Mouse (Mus musculus) heart, embryonic 15.5 days (tissue): Measurements from ENCODE around the gene Speer4b. TPM values are rescaled to one million over a fixed set of nuclear protein-coding genes. Genes with fewer than 3 reads are reported as not detected.
"Not testable (repeated sequence)": the region's sequence is repeated elsewhere in the genome, so short reads cannot be mapped to it uniquely, and the experiment has no call there.

Source experiments
- ATAC-seq: fragments of 200-750 bp; cut with Nextera tagmentation; replicated peaks from 2 replicates; pipeline ENCODE4 v1.8.0; 2017; ENCODE audit warnings: low read depth, moderate TSS enrichment; ENCODE audit not compliant: insufficient number of reproducible peaks, insufficient read depth, low FRiP score
- H3K27ac ChIP-seq: fragments of 300-500 bp; sonication (generic); 2 replicates; pipeline ENCODE4 v1.5.1; 2015; ENCODE audit warnings: mild to moderate bottlenecking, inconsistent platforms
- H3K27me3 ChIP-seq: fragments of 300-500 bp; sonication (generic); 2 replicates; pipeline ENCODE4 v1.6.1; 2015; ENCODE audit warnings: inconsistent platforms
- H3K36me3 ChIP-seq: fragments of 300-500 bp; sonication (generic); 2 replicates; pipeline ENCODE4 v1.6.1; 2015; ENCODE audit warnings: mild to moderate bottlenecking, inconsistent platforms
- H3K4me1 ChIP-seq: fragments of 300-500 bp; sonication (generic); replicated peaks from 2 replicates; pipeline ENCODE4 v1.6.1; 2015; ENCODE audit warnings: inconsistent platforms
- H3K4me2 ChIP-seq: fragments of 300-500 bp; sonication (generic); 2 replicates; pipeline ENCODE4 v1.6.1; 2015; ENCODE audit warnings: inconsistent platforms, mild to moderate bottlenecking, moderate library complexity
- H3K4me3 ChIP-seq: fragments of 300-500 bp; sonication (generic); 2 replicates; pipeline ENCODE4 v1.5.1; 2015; ENCODE audit warnings: mild to moderate bottlenecking, inconsistent platforms
- H3K9ac ChIP-seq: fragments of 300-500 bp; sonication (generic); 2 replicates; pipeline ENCODE4 v1.6.1; 2015; ENCODE audit warnings: mild to moderate bottlenecking, inconsistent platforms
- H3K9me3 ChIP-seq: fragments of 300-500 bp; sonication (generic); replicated peaks from 2 replicates; pipeline ENCODE4 v1.6.1; 2016; ENCODE audit warnings: inconsistent platforms
- WGBS: fragments of 180-500 bp; shearing (Covaris S2); methylation state at CpG from one replicate; pipeline ENCODE4 v1.1.7; 2015; ENCODE audit warnings: mixed read lengths; 5-methylcytosine and 5-hydroxymethylcytosine counted together
- polyA plus RNA-seq: library from polyadenylated mRNA; unstranded; fragments of >200 nt; fragmentation: Nextera tagmentation; extraction: Ambion mirVana; gene quantifications from 2 replicates; pipeline ENCODE4 v1.2.1, GENCODE M21; 2015

The Speer4b gene
- not detected in 2 replicates for polyA plus RNA-seq

GRCm38 (mm10) chr5:27501338-27501737 is at the start of gene Speer4b:
Gene Speer4b, minus strand, starts transcription at chr5:27501438.
- not testable (repeated sequence) for H3K36me3 ChIP-seq, H3K4me1 ChIP-seq, ATAC-seq, H3K4me3 ChIP-seq, H3K27me3 ChIP-seq, H3K9ac ChIP-seq, H3K9me3 ChIP-seq, H3K27ac ChIP-seq, H3K4me2 ChIP-seq
- 54% methylated on average over 1 of the region's 1 CpGs for WGBS

- no peaks in the 10 kb centered on the region for H3K27me3 ChIP-seq
- WGBS: 69% methylated on average over 4 of the region's 4 CpGs
- no peak overlapping the region for H3K27ac ChIP-seq
- no peak for ATAC-seq
- no peaks in the 10 kb centered on the region for H3K4me1 ChIP-seq
- no peaks in the 10 kb centered on the region for H3K36me3 ChIP-seq
- H3K9me3 ChIP-seq: no peaks in the 10 kb centered on the region
- no peak overlapping the region for H3K4me2 ChIP-seq
- H3K4me3 ChIP-seq: no peak overlapping the region
- H3K9ac ChIP-seq: no peak overlapping the region
These were observed 48.1 kb upstream of the Speer4b start for GRCm38 (mm10) chr5:27549291-27549690.

- Histone ChIP-seq H3K27me3 (no peaks in the 10 kb centered on the region), H3K9me3 (no peaks in the 10 kb centered on the region), H3K9ac (no peak overlapping the region), H3K4me2 (no peak overlapping the region), H3K4me3 (no peak overlapping the region), H3K36me3 (no peaks in the 10 kb centered on the region), H3K4me1 (no peaks in the 10 kb centered on the region), H3K27ac (no peak overlapping the region)
- ATAC-seq: no peak
- 12% methylated on average over 2 of the region's 2 CpGs for WGBS
These were observed 43.6 kb upstream of the Speer4b start for GRCm38 (mm10) chr5:27544816-27545270.

- Histone ChIP-seq H3K27ac (no peak overlapping the region), H3K4me3 (no peak overlapping the region), H3K27me3 (no peaks in the 10 kb centered on the region), H3K4me2 (no peak overlapping the region), H3K4me1 (no peaks in the 10 kb centered on the region), H3K36me3 (no peaks in the 10 kb centered on the region), H3K9me3 (no peaks in the 10 kb centered on the region), H3K9ac (no peak overlapping the region)
- 71% methylated on average over 1 of the region's 1 CpGs for WGBS
- ATAC-seq: no peak
These were observed 25.7 kb upstream of the Speer4b start for GRCm38 (mm10) chr5:27526906-27527305.

GRCm38 (mm10) chr5:27518716-27519115 is 17.5 kb upstream of the Speer4b start:
- Histone ChIP-seq H3K4me1 (no peaks in the 10 kb centered on the region), H3K9ac (no peak overlapping the region), H3K9me3 (no peaks in the 10 kb centered on the region), H3K4me3 (no peak overlapping the region), H3K27ac (no peak overlapping the region), H3K36me3 (no peaks in the 10 kb centered on the region), H3K4me2 (no peak overlapping the region), H3K27me3 (no peaks in the 10 kb centered on the region)
- no peak for ATAC-seq

GRCm38 (mm10) chr5:27490942-27491341 is 10.3 kb downstream of the Speer4b start:
- Histone ChIP-seq H3K9ac (no peak overlapping the region), H3K9me3 (no peaks in the 10 kb centered on the region), H3K36me3 (no peaks in the 10 kb centered on the region), H3K4me1 (no peaks in the 10 kb centered on the region), H3K27ac (no peak overlapping the region), H3K4me2 (no peak overlapping the region), H3K4me3 (no peak overlapping the region), H3K27me3 (no peaks in the 10 kb centered on the region)
- whole genome bisulfite sequencing: 77% methylated on average over 4 of the region's 4 CpGs
- no peak for ATAC-seq

GRCm38 (mm10) chr5:27486138-27486537 is 15.1 kb downstream of the Speer4b start:
- Histone ChIP-seq H3K9me3 (no peaks in the 10 kb centered on the region), H3K27me3 (no peaks in the 10 kb centered on the region), H3K4me1 (no peaks in the 10 kb centered on the region), H3K4me3 (no peak overlapping the region), H3K4me2 (no peak overlapping the region), H3K36me3 (no peaks in the 10 kb centered on the region), H3K9ac (no peak overlapping the region), H3K27ac (no peak overlapping the region)
- no peak for ATAC-seq
- 32% methylated on average over 1 of the region's 1 CpGs for WGBS

- H3K36me3 ChIP-seq: no peaks in the 10 kb centered on the region
- no peaks in the 10 kb centered on the region for H3K4me1 ChIP-seq
- H3K4me3 ChIP-seq: no peak overlapping the region
- 76% methylated on average over 2 of the region's 2 CpGs for WGBS
- H3K9me3 ChIP-seq: no peaks in the 10 kb centered on the region
- H3K9ac ChIP-seq: no peak overlapping the region
- no peak for ATAC-seq
- no peaks in the 10 kb centered on the region for H3K27me3 ChIP-seq
- no peak overlapping the region for H3K27ac ChIP-seq
- no peak overlapping the region for H3K4me2 ChIP-seq
These were observed 19.5 kb downstream of the Speer4b start for GRCm38 (mm10) chr5:27481706-27482105.

- Histone ChIP-seq H3K27ac (no peak overlapping the region), H3K4me2 (no peak overlapping the region), H3K9me3 (no peaks in the 10 kb centered on the region), H3K4me1 (no peaks in the 10 kb centered on the region), H3K4me3 (no peak overlapping the region), H3K27me3 (no peaks in the 10 kb centered on the region), H3K36me3 (no peaks in the 10 kb centered on the region), H3K9ac (no peak overlapping the region)
- ATAC-seq: no peak
- 62% methylated on average over 4 of the region's 4 CpGs for WGBS
These were observed 26.2 kb downstream of the Speer4b start for GRCm38 (mm10) chr5:27474964-27475465.

- H3K4me1 ChIP-seq: no peaks in the 10 kb centered on the region
- no peaks in the 10 kb centered on the region for H3K9me3 ChIP-seq
- H3K36me3 ChIP-seq: no peaks in the 10 kb centered on the region
- no peak for ATAC-seq
- H3K27me3 ChIP-seq: no peaks in the 10 kb centered on the region
- H3K9ac ChIP-seq: no peak overlapping the region
- no peak overlapping the region for H3K27ac ChIP-seq
- no peak overlapping the region for H3K4me2 ChIP-seq
- H3K4me3 ChIP-seq: no peak overlapping the region
- WGBS: 59% methylated on average over 1 of the region's 1 CpGs
These were observed 43.6 kb downstream of the Speer4b start for GRCm38 (mm10) chr5:27457686-27458085.

GRCm38 (mm10) chr5:27456981-27457380 is 44.3 kb downstream of the Speer4b start:
- WGBS: 89% methylated on average over 1 of the region's 1 CpGs

GRCm38 (mm10) chr5:27454386-27454785 is 46.9 kb downstream of the Speer4b start:
- Histone ChIP-seq H3K27ac (no peak overlapping the region), H3K36me3 (no peaks in the 10 kb centered on the region), H3K9ac (no peak overlapping the region), H3K27me3 (no peaks in the 10 kb centered on the region), H3K4me1 (no peaks in the 10 kb centered on the region), H3K4me2 (no peak overlapping the region), H3K9me3 (no peaks in the 10 kb centered on the region), H3K4me3 (no peak overlapping the region)
- ATAC-seq: no peak
- WGBS: 73% methylated on average over 3 of the region's 3 CpGs

More at GRCm38 (mm10) chr5:27456981-27457380, 44.3 kb downstream of the Speer4b start:
- Histone ChIP-seq H3K4me2 (no peak overlapping the region), H3K36me3 (no peaks in the 10 kb centered on the region), H3K27ac (no peak overlapping the region), H3K9ac (no peak overlapping the region), H3K27me3 (no peaks in the 10 kb centered on the region), H3K4me1 (no peaks in the 10 kb centered on the region), H3K4me3 (no peak overlapping the region), H3K9me3 (no peaks in the 10 kb centered on the region)
- ATAC-seq: no peak
